Mouse (Mus musculus) left cerebral cortex, postnatal 25 days (tissue): Measurements from ENCODE around the gene Mndal. TPM values are rescaled to one million over a fixed set of nuclear protein-coding genes. Genes with fewer than 3 reads are reported as not detected.
"Not testable (repeated sequence)": the region's sequence is repeated elsewhere in the genome, so short reads cannot be mapped to it uniquely, and the experiment has no call there.

Experiments used
- DNase-seq, 2 experiments: peaks; one replicate each; pipeline ENCODE4 v3.0.0; 2022; ENCODE audit warnings: low spot score in 2 of 2, mixed read lengths in 1 of 2
- intact Hi-C: fragments of 180-260 bp; cut with DNase I; formaldehyde crosslinking; loops from one replicate; pipeline ENCODE4 v1.15.1; 2025
- total RNA-seq, 2 experiments: library from RNA; stranded (reverse); gene quantifications; 2 replicates each; pipeline ENCODE4 v1.2.3; 2021

Mndal gene
- total RNA-seq = 1 to 10 TPM in 1 of 2 experiments, under 1 TPM in 1; 0.78 to 1.5 TPM

DNA sequence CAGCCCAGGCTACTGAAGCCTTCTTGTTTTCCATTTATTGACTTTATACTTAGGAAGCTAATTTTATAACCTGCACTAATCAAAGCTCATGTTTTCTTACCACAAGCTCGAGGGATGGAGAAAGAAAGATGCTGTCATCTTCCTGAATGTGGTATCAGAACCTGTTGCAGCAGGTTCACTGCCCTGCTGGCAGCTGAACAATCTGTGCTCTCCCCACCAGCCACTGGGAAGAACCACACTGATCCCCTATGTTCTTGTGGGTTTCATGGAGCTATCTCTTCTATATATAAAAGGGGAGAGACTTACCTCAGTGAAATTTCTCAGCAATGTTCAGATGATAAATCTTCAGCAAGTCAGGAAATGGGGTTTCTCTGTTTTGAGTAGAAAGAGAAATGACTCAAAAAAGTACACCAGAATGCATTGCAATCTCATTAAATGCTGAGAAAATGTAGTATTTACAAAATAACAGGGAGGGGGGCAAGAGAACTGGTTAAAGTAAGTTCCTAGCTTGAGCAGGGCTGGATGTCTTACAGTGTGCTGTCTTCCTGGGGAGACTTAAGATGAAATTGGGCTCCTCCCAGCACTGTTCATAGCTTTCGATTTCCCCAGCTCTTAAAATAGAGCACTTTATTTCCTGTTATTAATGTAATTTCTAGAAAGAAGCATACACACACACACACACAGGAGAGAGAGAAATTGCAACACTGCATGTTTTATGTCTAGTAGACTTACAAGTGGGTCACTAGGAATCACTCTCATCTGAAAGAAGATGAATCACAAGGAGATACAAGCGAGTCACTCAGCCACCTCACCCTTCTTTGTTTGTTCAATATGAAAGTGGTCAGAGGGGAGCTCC, at the start of gene Mndal, which contains the start of gene Ifi203:
TSS of gene Mndal (minus strand) at position 568 of the 856 bp plus-strand sequence.
TSS of gene Ifi203 (minus strand) at position 749 of the 856 bp plus-strand sequence.
- DNase-seq, intact Hi-C loops: not testable (repeated sequence)

GRCm38 (mm10) chr1:173982694-173983305, 40.5 kb upstream of the Mndal start, which contains the start of gene Ifi202b:
Gene Ifi202b (minus strand): TSS chr1:173982744.
- DNase-seq, intact Hi-C loops: not testable (repeated sequence)

- not testable (repeated sequence) for DNase-seq
Observed at GRCm38 (mm10) chr1:173981038-173981437, 38.7 kb upstream of the Mndal start.

GRCm38 (mm10) chr1:173977622-173978021, 35.3 kb upstream of the Mndal start:
- no peak for DNase-seq
- intact Hi-C loops = no loop called here

More at GRCm38 (mm10) chr1:173981038-173981437, 38.7 kb upstream of the Mndal start:
- intact Hi-C loops = not testable (repeated sequence)

GRCm38 (mm10) chr1:173973111-173973510, 30.8 kb upstream of the Mndal start:
- DNase-seq = peak; percentile 5 to 82
- intact Hi-C loops = no loop called here

GRCm38 (mm10) chr1:173961491-173961890, 19.2 kb upstream of the Mndal start:
- intact Hi-C loops, DNase-seq: not testable (repeated sequence)

GRCm38 (mm10) chr1:173959998-173960397, 17.7 kb upstream of the Mndal start:
- intact Hi-C loops, DNase-seq: not testable (repeated sequence)

DNA sequence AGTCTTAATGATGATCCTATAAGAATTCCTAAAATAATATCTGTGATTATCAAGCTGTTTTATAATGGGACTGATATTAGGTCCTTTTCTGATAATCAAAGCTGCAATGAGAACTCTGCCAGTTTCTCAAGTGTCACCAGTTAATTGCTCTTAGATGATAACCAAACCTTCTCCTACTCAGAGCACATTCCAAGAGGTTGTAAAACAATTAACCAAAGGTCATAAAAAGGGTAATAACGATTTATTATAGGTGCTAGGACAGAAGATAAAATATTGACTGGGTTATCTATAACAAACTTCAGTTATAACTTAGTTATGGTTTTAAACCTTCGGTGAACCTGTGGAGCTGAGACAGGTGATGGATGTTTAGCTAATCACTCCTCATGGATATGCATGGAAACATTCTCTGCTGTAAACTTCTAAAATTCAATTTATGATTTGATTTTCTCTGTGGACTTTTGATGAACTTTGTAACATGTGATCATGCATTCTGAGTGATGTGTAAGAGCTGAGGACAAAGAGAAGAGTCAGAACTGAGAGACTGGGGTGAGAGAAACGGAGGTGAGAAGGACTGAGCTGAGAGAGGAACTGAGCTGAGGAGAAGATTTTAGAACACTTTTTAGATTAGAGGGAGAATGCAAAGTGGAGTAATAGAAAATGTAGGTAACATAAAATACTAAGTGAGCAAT, 13.7 kb upstream of the Mndal start:
- intact Hi-C loops, DNase-seq: not testable (repeated sequence)

GRCm38 (mm10) chr1:173955071-173955796, 12.9 kb upstream of the Mndal start:
- intact Hi-C loops = no loop called here
- DNase-seq = no peak

DNA sequence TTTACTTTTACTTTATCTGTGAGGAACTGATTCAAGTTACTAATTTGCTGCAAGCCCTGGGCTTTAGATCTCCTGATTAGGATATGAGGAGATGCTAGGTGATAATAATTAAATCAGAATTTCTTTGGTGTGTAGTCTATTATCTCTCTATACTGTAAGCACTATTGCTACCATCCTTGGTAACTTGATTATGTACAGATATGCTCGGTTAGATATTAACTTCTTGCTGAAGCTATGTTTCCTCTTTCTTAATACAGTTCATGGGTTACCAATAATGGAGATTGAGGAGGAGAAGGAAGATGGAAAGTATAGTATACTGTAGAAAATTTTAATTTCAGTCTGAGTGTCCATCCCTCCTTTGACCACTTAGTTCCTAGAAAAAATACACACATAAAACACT, 11.3 kb upstream of the Mndal start:
- no peak for DNase-seq
- intact Hi-C loops = no loop called here

- intact Hi-C loops, DNase-seq: not testable (repeated sequence)
Observed at GRCm38 (mm10) chr1:173949044-173949443, 6.8 kb upstream of the Mndal start.

GRCm38 (mm10) chr1:173942780-173943066, 432 bp upstream of the Mndal start:
- DNase-seq = peak in 1 of 2 experiments; percentile 9
- intact Hi-C loops = not testable (repeated sequence)

DNA sequence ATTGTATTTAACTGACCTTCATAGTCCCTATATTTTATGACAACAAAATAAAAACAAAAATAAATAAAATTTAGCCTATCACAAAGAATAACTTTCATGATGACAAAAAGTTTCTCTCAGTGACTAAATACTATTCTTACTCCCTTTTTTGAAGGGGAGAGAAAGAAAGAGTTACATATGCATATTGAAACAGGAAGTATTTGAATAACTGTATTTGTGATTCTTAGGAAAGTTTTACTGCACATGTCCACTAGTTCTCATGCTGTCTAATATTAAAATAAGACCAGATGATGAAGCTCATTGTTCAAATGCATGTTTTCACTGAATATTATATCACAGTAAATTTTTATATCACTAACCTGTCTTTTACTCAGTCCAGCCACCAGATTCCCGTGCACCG, 769 bp downstream of the Mndal start:
- intact Hi-C loops, DNase-seq: not testable (repeated sequence)

DNA sequence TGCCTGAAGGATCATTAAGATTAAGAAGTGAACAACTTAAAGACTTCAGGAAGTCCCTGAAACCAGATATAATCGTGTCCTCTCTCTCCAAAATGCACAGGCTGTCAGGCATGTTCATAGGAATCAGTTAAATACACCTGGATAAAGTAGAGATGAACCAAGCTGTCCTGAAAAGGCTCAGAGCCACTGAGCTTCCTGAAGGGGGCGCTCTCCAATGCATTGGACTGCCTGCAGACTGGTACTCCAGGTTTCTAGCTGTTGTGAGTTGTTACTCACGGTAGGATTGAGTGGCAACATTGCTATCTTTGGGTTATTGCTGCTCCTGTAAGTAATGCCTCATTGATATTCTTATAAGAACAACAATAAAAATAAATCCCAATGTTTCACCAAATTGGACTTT, 23.0 kb downstream of the Mndal start:
- DNase-seq, intact Hi-C loops: not testable (repeated sequence)

DNA sequence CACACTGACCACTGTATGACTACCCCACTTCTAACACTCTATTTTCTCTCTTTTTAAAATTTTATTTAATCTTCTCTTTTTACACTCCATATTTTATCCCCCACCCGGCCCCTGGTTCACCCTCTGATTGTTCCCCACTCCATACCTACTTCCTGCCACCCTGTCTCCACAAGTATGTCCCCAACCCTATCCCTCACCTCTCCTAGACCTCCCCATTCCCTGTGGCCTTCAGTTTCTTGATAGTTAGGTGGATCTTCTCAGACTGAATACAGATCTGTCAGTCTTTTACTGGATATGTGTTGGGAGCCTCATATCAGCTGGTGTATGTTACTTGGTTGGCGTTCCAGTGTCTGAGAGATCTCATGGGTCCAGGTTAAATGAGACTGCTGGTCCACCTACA, 27.7 kb downstream of the Mndal start:
- intact Hi-C loops = no loop called here

GRCm38 (mm10) chr1:173913256-173913791, 29.0 kb downstream of the Mndal start:
- intact Hi-C loops, DNase-seq: not testable (repeated sequence)

More for the DNA sequence above, 27.7 kb downstream of the Mndal start:
- DNase-seq = no peak

- DNase-seq, intact Hi-C loops: not testable (repeated sequence)
Observed at GRCm38 (mm10) chr1:173912548-173913255, 29.6 kb downstream of the Mndal start, which contains the start of gene Ifi211. Gene Ifi211 (minus strand): TSS chr1:173913046.

DNA sequence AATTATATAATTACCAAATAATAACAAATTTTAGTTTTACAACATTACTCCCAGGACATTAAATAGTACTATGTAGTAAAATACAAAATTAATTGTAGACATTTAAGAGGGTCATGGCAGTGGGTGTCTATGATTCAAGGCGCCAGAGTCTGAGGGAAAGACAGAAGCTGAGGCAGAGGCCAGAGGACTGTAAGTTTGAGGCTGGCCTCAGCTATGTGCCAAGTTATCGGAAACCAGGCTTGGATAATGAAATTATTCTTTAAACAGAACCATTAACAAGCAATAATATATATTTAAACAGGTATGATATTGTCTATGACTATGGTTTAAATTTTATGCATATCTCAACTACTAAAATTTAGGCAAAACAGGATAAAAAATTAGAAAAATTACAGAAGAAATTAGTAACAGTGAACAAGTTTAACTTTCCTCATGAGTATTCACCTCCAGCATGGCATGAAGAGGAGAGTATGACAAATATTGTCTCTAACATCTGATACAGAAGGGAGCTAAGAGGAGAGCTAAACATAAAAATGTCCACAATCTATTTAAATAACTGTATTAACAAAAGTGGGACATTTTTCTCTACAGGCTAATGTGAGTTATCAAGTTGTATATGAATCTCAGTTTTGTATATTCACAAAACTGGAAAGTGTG, 30.4 kb downstream of the Mndal start:
- intact Hi-C loops = no loop called here

More for the DNA sequence above, 30.4 kb downstream of the Mndal start:
- no peak for DNase-seq
